Mouse (Mus musculus) ES-Bruce4 (cell line): ENCODE results near the gene Casc3. TPM values are rescaled to one million over a fixed set of nuclear protein-coding genes. Genes with fewer than 3 reads are reported as not detected.

Experiments used
- H3K27ac ChIP-seq: 2 replicates; pipeline ENCODE4 v1.5.1; 2012; ENCODE audit warnings: low read length, inconsistent platforms; ENCODE audit not compliant: insufficient read depth
- H3K27me3 ChIP-seq: 2 replicates; pipeline ENCODE4 v1.6.1; 2012; ENCODE audit warnings: mild to moderate bottlenecking, low read length, inconsistent platforms; ENCODE audit not compliant: control insufficient read depth, poor library complexity, insufficient read depth, severe bottlenecking
- H3K36me3 ChIP-seq: 2 replicates; pipeline ENCODE4 v1.6.1; 2012; ENCODE audit warnings: inconsistent platforms, mild to moderate bottlenecking, low read length, moderate library complexity; ENCODE audit not compliant: control insufficient read depth, poor library complexity, insufficient read depth, severe bottlenecking
- H3K4me1 ChIP-seq: one replicate; pipeline ENCODE4 v1.8.1; 2011; ENCODE audit warnings: low read length; ENCODE audit not compliant: control insufficient read depth, insufficient read depth
- H3K4me3 ChIP-seq: 2 replicates; pipeline ENCODE4 v1.5.1; 2011; ENCODE audit warnings: low read depth, mild to moderate bottlenecking, low read length
- H3K9ac ChIP-seq: 2 replicates; pipeline ENCODE4 v1.6.1; 2012; ENCODE audit warnings: low read depth, mild to moderate bottlenecking, inconsistent platforms; ENCODE audit not compliant: poor library complexity, severe bottlenecking
- H3K9me3 ChIP-seq: replicated peaks from 2 replicates; pipeline ENCODE4 v1.6.1; 2012; ENCODE audit warnings: mild to moderate bottlenecking, low read length, inconsistent platforms; ENCODE audit not compliant: control insufficient read depth, poor library complexity, insufficient read depth, severe bottlenecking
- CTCF ChIP-seq: IDR thresholded peaks from one replicate; pipeline ENCODE4 v1.8.1; 2011; ENCODE audit warnings: low read depth, low read length
- EP300 ChIP-seq: IDR thresholded peaks from 2 replicates; pipeline ENCODE4 v1.6.1; 2011; ENCODE audit warnings: low read depth, low read length; ENCODE audit not compliant: insufficient read depth
- POLR2A ChIP-seq: IDR thresholded peaks from one replicate; pipeline ENCODE4 v1.8.1; 2011; ENCODE audit warnings: low read length; ENCODE audit not compliant: insufficient read depth
- polyA plus RNA-seq: library from polyadenylated mRNA; stranded (reverse); fragments of >200 nt; gene quantifications from 2 replicates; pipeline ENCODE4 v1.2.4, GENCODE M21; 2011; ENCODE audit warnings: low read depth; ENCODE audit not compliant: missing spikeins, insufficient read depth, insufficient read length

Casc3 gene
- polyA plus RNA-seq, 1 experiment = 55.0 TPM

GRCm38 (mm10) chr11:98835725-98836124 lies 31.0 kb downstream of the Casc3 start:
- Histone ChIP-seq H3K9me3 (no peaks in the 10 kb centered on the region), H3K9ac (no peak overlapping the region), H3K27ac (no peak overlapping the region), H3K36me3 (peaks cover 30% of the 10 kb centered on the region), H3K4me3 (no peak overlapping the region), H3K27me3 (peaks cover 13% of the 10 kb centered on the region), H3K4me1 (no peaks in the 10 kb centered on the region)
- TF ChIP-seq POLR2A (no peak), EP300 (no peak), CTCF (no peak)

DNA sequence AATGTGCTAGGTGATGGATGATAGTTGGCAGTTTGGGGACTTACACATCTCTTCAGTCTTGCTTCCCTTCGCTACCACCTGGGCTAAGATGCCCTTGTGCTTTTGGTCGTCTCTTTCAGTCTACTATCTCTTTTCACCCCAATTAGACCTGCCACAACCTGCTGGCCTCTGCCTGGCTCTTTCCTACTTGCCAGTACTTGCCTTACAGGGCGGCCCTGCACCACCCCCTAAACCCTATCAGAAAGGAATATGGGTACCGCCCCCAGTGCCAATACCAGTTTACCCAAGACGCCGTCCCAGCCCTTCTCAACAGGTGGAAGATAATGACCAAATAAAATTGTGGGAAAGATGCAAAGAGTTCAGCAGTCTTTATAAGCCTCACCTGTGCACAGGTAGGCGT lies 31.4 kb downstream of the Casc3 start:
- no peak overlapping the region for H3K27ac ChIP-seq
- H3K27me3 ChIP-seq = peaks cover 13% of the 10 kb centered on the region

GRCm38 (mm10) chr11:98836651-98837141 lies 32.0 kb downstream of the Casc3 start, which contains the start of gene Rapgefl1:
TSS of gene Rapgefl1 (plus strand) at chr11:98836785.
- TF ChIP-seq EP300 (no peak), CTCF (no peak), POLR2A (no peak)
- Histone ChIP-seq H3K9me3 (no peaks in the 10 kb centered on the region), H3K36me3 (peaks cover 22% of the 10 kb centered on the region), H3K27me3 (peaks cover 13% of the 10 kb centered on the region), H3K4me1 (no peaks in the 10 kb centered on the region), H3K4me3 (peak within 1 kb of the TSS; percentile 92), H3K9ac (peak within 1 kb of the TSS; percentile 88), H3K27ac (no peak within 1 kb of the TSS)

More for the DNA sequence above, 31.4 kb downstream of the Casc3 start:
- Histone ChIP-seq H3K4me3 (peak overlapping the region; percentile 61), H3K9me3 (no peaks in the 10 kb centered on the region), H3K4me1 (no peaks in the 10 kb centered on the region), H3K36me3 (peaks cover 27% of the 10 kb centered on the region), H3K9ac (peak overlapping the region; percentile 88)
- TF ChIP-seq CTCF (no peak), EP300 (no peak), POLR2A (no peak)

- H3K27me3 ChIP-seq = peaks cover 13% of the 10 kb centered on the region
- peak overlapping the region; percentile 92 for H3K4me3 ChIP-seq
- H3K27ac ChIP-seq = no peak overlapping the region
- peak overlapping the region; percentile 88 for H3K9ac ChIP-seq
- H3K9me3 ChIP-seq = no peaks in the 10 kb centered on the region
- H3K36me3 ChIP-seq = peaks cover 16% of the 10 kb centered on the region
- TF ChIP-seq CTCF (no peak), EP300 (no peak), POLR2A (no peak)
- H3K4me1 ChIP-seq = no peaks in the 10 kb centered on the region
Measured at GRCm38 (mm10) chr11:98837231-98837704, 32.6 kb downstream of the Casc3 start.

- H3K4me3 ChIP-seq = no peak overlapping the region
Measured at GRCm38 (mm10) chr11:98837917-98838316, 33.2 kb downstream of the Casc3 start.

GRCm38 (mm10) chr11:98838512-98838911 lies 33.8 kb downstream of the Casc3 start:
- peaks cover 4% of the 10 kb centered on the region; the same call in 1 of the 2 replicates for H3K36me3 ChIP-seq
- H3K4me1 ChIP-seq = no peaks in the 10 kb centered on the region
- H3K9me3 ChIP-seq = no peaks in the 10 kb centered on the region
- peaks cover 13% of the 10 kb centered on the region for H3K27me3 ChIP-seq
- no peak overlapping the region for H3K4me3 ChIP-seq
- no peak overlapping the region for H3K27ac ChIP-seq
- no peak overlapping the region for H3K9ac ChIP-seq
- no peak for TF ChIP-seq EP300

More at GRCm38 (mm10) chr11:98837917-98838316, 33.2 kb downstream of the Casc3 start:
- TF ChIP-seq EP300 (no peak), POLR2A (no peak), CTCF (no peak)
- Histone ChIP-seq H3K9me3 (no peaks in the 10 kb centered on the region), H3K27ac (no peak overlapping the region), H3K36me3 (peaks cover 10% of the 10 kb centered on the region), H3K4me1 (no peaks in the 10 kb centered on the region), H3K9ac (no peak overlapping the region), H3K27me3 (peaks cover 13% of the 10 kb centered on the region)
